Mouse (Mus musculus) MEL (cell line): ENCODE results near the gene Rpl12. TPM values are rescaled to one million over a fixed set of nuclear protein-coding genes. Genes with fewer than 3 reads are reported as not detected.

Experiments
- DNase-seq: peaks from one replicate; pipeline ENCODE4 v3.0.0; 2011; ENCODE audit warnings: low read depth, low spot score
- H3K27ac ChIP-seq: 2 replicates; pipeline ENCODE4 v1.5.1; 2012; ENCODE audit warnings: low read depth, mild to moderate bottlenecking, control low read depth, low read length, moderate library complexity; ENCODE audit not compliant: control insufficient read depth
- H3K27me3 ChIP-seq, 2 experiments: fragments of 150-350 bp in 1 of 2; sonication (generic) in 1 of 2; 2 replicates each; pipeline ENCODE4 v1.6.1; 2012; ENCODE audit warnings: low read length in 2 of 2, mild to moderate bottlenecking in 2 of 2, improper control_type of control experiment in 1 of 2, moderate library complexity in 1 of 2; ENCODE audit not compliant: insufficient read depth in 2 of 2, control insufficient read depth in 1 of 2
- H3K36me3 ChIP-seq, 2 experiments: 2 replicates each; pipeline ENCODE4 v1.6.1; 2012 to 2014; ENCODE audit warnings: low read length in 2 of 2, improper control_type of control experiment in 1 of 2, inconsistent platforms in 1 of 2, mild to moderate bottlenecking in 1 of 2; ENCODE audit not compliant: insufficient read depth in 2 of 2, control insufficient read depth in 1 of 2
- H3K4me1 ChIP-seq, 2 experiments: fragments of 150-350 bp in 1 of 2; sonication (generic) in 1 of 2; 2 replicates each; pipeline ENCODE4 v1.6.1; 2012; ENCODE audit warnings: low read length in 2 of 2, improper control_type of control experiment in 1 of 2, mild to moderate bottlenecking in 1 of 2; ENCODE audit not compliant: insufficient read depth in 2 of 2, control insufficient read depth in 1 of 2
- H3K4me3 ChIP-seq, 2 experiments: fragments of 150-350 bp in 1 of 2; sonication (generic) in 1 of 2; 2 replicates each; pipeline ENCODE4 v1.5.1; 2012; ENCODE audit warnings: low read depth in 2 of 2, low read length in 2 of 2, mild to moderate bottlenecking in 2 of 2, moderate library complexity in 2 of 2, control low read depth in 1 of 2, improper control_type of control experiment in 1 of 2; ENCODE audit not compliant: control insufficient read depth in 1 of 2, insufficient read depth in 1 of 2
- H3K79me2 ChIP-seq: 2 replicates; pipeline ENCODE4 v1.6.1; 2012; ENCODE audit warnings: mild to moderate bottlenecking, low read length, moderate library complexity; ENCODE audit not compliant: control insufficient read depth, poor library complexity, insufficient read depth
- H3K9ac ChIP-seq: 2 replicates; pipeline ENCODE4 v1.6.1; 2012; ENCODE audit warnings: low read depth, mild to moderate bottlenecking, control low read depth, low read length, moderate library complexity; ENCODE audit not compliant: control insufficient read depth, poor library complexity, severe bottlenecking
- H3K9me3 ChIP-seq: fragments of 150-350 bp; sonication (generic); replicated peaks from 2 replicates; pipeline ENCODE4 v1.6.1; 2012; ENCODE audit warnings: mild to moderate bottlenecking, low read length, improper control_type of control experiment, moderate library complexity; ENCODE audit not compliant: insufficient read depth
- BHLHE40 ChIP-seq: IDR thresholded peaks from 2 replicates; pipeline ENCODE4 v1.6.1; 2012; ENCODE audit warnings: low read depth, mild to moderate bottlenecking, inconsistent platforms, low read length, improper control_type of control experiment, borderline replicate concordance
- CHD1 ChIP-seq: IDR thresholded peaks from 2 replicates; pipeline ENCODE4 v1.6.1; 2012; ENCODE audit warnings: low read depth, mild to moderate bottlenecking, inconsistent platforms, low read length, improper control_type of control experiment
- CHD2 ChIP-seq: IDR thresholded peaks from 2 replicates; pipeline ENCODE4 v1.6.1; 2011; ENCODE audit warnings: low read length, improper control_type of control experiment
- CTCF ChIP-seq, 3 experiments: IDR thresholded peaks in 2 of 3; conservative IDR thresholded peaks in 1 of 3; 2 replicates each; pipeline ENCODE4 v1.5.1; 2011 to 2012; ENCODE audit warnings: low read length in 3 of 3, low read depth in 2 of 3, mild to moderate bottlenecking in 2 of 3, improper control_type of control experiment in 1 of 3, inconsistent platforms in 1 of 3, mixed read lengths in 1 of 3, moderate library complexity in 1 of 3; ENCODE audit not compliant: control insufficient read depth in 1 of 3, insufficient read depth in 1 of 3, poor library complexity in 1 of 3, severe bottlenecking in 1 of 3
- MAX ChIP-seq: IDR thresholded peaks from 2 replicates; pipeline ENCODE4 v1.6.1; 2011; ENCODE audit warnings: low read length, improper control_type of control experiment
- MAZ ChIP-seq: IDR thresholded peaks from 2 replicates; pipeline ENCODE4 v1.6.1; 2012; ENCODE audit warnings: low read depth, mild to moderate bottlenecking, inconsistent platforms, low read length, improper control_type of control experiment
- MEF2A ChIP-seq: IDR thresholded peaks from 2 replicates; pipeline ENCODE4 v1.6.1; 2014; ENCODE audit warnings: low read depth, mild to moderate bottlenecking, inconsistent platforms, low read length, improper control_type of control experiment; ENCODE audit not compliant: poor library complexity, insufficient replicate concordance, severe bottlenecking; ENCODE audit errors: extremely low read depth
- MXI1 ChIP-seq: IDR thresholded peaks from 2 replicates; pipeline ENCODE4 v1.6.1; 2011; ENCODE audit warnings: mild to moderate bottlenecking, low read depth, low read length, improper control_type of control experiment
- NRF1 ChIP-seq: IDR thresholded peaks from 2 replicates; pipeline ENCODE4 v1.6.1; 2014; ENCODE audit warnings: low read depth, mild to moderate bottlenecking, inconsistent platforms, low read length, improper control_type of control experiment, moderate library complexity; ENCODE audit not compliant: poor library complexity, insufficient read depth, severe bottlenecking
- POLR2AphosphoS5 ChIP-seq: IDR thresholded peaks from 2 replicates; pipeline ENCODE4 v1.6.1; 2012; ENCODE audit warnings: low read depth, borderline replicate concordance, mild to moderate bottlenecking, inconsistent platforms, low read length, moderate library complexity, mixed read lengths
- RAD21 ChIP-seq: IDR thresholded peaks from 2 replicates; pipeline ENCODE4 v1.6.1; 2011; ENCODE audit warnings: mild to moderate bottlenecking, low read depth, low read length, improper control_type of control experiment
- RCOR1 ChIP-seq: IDR thresholded peaks from 2 replicates; pipeline ENCODE4 v1.6.1; 2012; ENCODE audit warnings: low read depth, mild to moderate bottlenecking, inconsistent platforms, low read length, improper control_type of control experiment
- SIN3A ChIP-seq: IDR thresholded peaks from 2 replicates; pipeline ENCODE4 v1.6.1; 2012; ENCODE audit warnings: low read length, improper control_type of control experiment, inconsistent platforms
- SMC3 ChIP-seq: IDR thresholded peaks from 2 replicates; pipeline ENCODE4 v1.6.1; 2011; ENCODE audit warnings: low read depth, low read length, improper control_type of control experiment
- TAL1 ChIP-seq: IDR thresholded peaks from 2 replicates; pipeline ENCODE4 v1.6.1; 2012; ENCODE audit warnings: mild to moderate bottlenecking, inconsistent platforms, low read length, moderate library complexity, mixed read lengths
- TCF12 ChIP-seq: IDR thresholded peaks from 2 replicates; pipeline ENCODE4 v1.6.1; 2014; ENCODE audit warnings: low read depth, mild to moderate bottlenecking, inconsistent platforms, low read length, improper control_type of control experiment, moderate library complexity
- UBTF ChIP-seq: IDR thresholded peaks from 2 replicates; pipeline ENCODE4 v1.6.1; 2012; ENCODE audit warnings: low read depth, mild to moderate bottlenecking, inconsistent platforms, low read length, improper control_type of control experiment, moderate library complexity, borderline replicate concordance; ENCODE audit not compliant: insufficient read depth
- USF1 ChIP-seq: IDR thresholded peaks from 2 replicates; pipeline ENCODE4 v1.6.1; 2014; ENCODE audit warnings: low read depth, mild to moderate bottlenecking, inconsistent platforms, low read length, improper control_type of control experiment, moderate library complexity
- USF2 ChIP-seq, 2 experiments: IDR thresholded peaks; 2 replicates each; pipeline ENCODE4 v1.6.1; 2011 to 2012; ENCODE audit warnings: improper control_type of control experiment in 2 of 2, low read length in 2 of 2, borderline replicate concordance in 1 of 2, inconsistent platforms in 1 of 2, low read depth in 1 of 2, mild to moderate bottlenecking in 1 of 2; ENCODE audit not compliant: insufficient read depth in 1 of 2
- ZC3H11A ChIP-seq: IDR thresholded peaks from 2 replicates; pipeline ENCODE4 v1.6.1; 2012; ENCODE audit warnings: low read depth, mild to moderate bottlenecking, inconsistent platforms, low read length, improper control_type of control experiment
- ZNF384 ChIP-seq: IDR thresholded peaks from 2 replicates; pipeline ENCODE4 v1.6.1; 2012; ENCODE audit warnings: low read depth, mild to moderate bottlenecking, inconsistent platforms, low read length, improper control_type of control experiment
- polyA plus RNA-seq, 2 experiments: library from polyadenylated mRNA; stranded (reverse) in 1 of 2; unstranded in 1 of 2; fragments of >175 nt in 1 of 2; fragments of >200 nt in 1 of 2; gene quantifications; 2 replicates each; pipeline versions ENCODE4 v1.2.1 to v1.2.4; 2012; ENCODE audit warnings: low replicate concordance in 2 of 2, low read depth in 1 of 2; ENCODE audit not compliant: insufficient read length in 2 of 2, insufficient read depth in 1 of 2, missing spikeins in 1 of 2
- total RNA-seq: library from RNA; depleted of rRNA; stranded (reverse); fragments of 300-350 nt; gene quantifications from 2 replicates; pipeline ENCODE4 v1.2.3, GENCODE M21; 2012

Gene Rpl12
- total and polyA plus RNA-seq, 3 experiments, result 116 to 1,842 TPM; not detected in 1

DNA sequence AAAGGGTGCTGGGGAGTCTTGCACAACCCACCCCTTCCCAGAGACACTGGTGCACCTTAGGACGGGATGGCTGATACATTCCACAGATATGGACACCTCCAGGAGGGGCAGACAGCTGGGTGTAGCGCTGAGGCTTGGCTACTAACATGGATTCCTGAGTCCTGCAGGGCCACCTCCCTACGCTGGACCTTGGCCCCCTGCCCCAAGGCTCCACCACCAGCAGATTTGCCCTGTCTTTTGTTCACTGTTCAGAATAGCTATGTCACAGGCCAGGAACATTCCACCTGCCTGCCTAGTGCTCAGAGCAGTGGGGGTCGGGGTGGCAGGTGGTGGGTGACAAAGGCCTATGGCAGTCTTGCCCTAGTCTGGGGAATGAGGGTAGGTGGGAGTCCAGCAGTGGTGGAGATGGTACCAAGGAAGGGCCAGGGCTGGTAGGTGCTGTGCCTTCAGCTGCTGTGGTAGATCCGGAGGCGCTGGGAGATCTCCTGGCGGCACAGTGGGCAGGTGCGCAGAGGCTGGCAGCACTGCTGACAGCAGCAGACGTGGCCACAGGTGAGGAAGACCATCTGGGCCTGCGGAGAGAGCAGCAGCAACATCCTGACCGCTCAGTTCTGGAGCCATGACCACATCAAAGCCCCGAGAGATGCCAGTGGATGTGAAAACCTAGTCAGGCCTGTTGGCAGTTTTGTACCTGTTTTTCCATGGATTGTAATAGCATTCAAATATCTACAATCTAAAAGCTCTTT is 34.9 kb upstream of the Rpl12 start:
- no peak overlapping the region for H3K9ac ChIP-seq
- no peak for DNase-seq
- TF ChIP-seq ZNF384 (no peak), CHD2 (no peak), USF1 (no peak), UBTF (no peak), MEF2A (no peak), MXI1 (no peak), SIN3A (no peak), RCOR1 (no peak), TCF12 (no peak), RAD21 (no peak), CTCF (IDR thresholded peaks at IDR 0.05 in 2 of 3, conservative IDR thresholded peaks at IDR 0.05 in 1 of 3; ENCODE audit: control insufficient read depth in 1 of 3, insufficient read depth in 1 of 3, low read depth in 2 of 3, low read length in 3 of 3, poor library complexity in 1 of 3, severe bottlenecking in 1 of 3) (no peak), MAZ (no peak), SMC3 (no peak), TAL1 (no peak), CHD1 (no peak)
- no peaks in the 10 kb centered on the region for H3K4me1 ChIP-seq
- H3K27me3 ChIP-seq, result no peaks in the 10 kb centered on the region
- no peak overlapping the region for H3K4me3 ChIP-seq
- H3K79me2 ChIP-seq, result no peaks in the 10 kb centered on the region
- H3K9me3 ChIP-seq, result no peaks in the 10 kb centered on the region
- H3K27ac ChIP-seq, result no peak overlapping the region
- no peaks in the 10 kb centered on the region for H3K36me3 ChIP-seq

DNA sequence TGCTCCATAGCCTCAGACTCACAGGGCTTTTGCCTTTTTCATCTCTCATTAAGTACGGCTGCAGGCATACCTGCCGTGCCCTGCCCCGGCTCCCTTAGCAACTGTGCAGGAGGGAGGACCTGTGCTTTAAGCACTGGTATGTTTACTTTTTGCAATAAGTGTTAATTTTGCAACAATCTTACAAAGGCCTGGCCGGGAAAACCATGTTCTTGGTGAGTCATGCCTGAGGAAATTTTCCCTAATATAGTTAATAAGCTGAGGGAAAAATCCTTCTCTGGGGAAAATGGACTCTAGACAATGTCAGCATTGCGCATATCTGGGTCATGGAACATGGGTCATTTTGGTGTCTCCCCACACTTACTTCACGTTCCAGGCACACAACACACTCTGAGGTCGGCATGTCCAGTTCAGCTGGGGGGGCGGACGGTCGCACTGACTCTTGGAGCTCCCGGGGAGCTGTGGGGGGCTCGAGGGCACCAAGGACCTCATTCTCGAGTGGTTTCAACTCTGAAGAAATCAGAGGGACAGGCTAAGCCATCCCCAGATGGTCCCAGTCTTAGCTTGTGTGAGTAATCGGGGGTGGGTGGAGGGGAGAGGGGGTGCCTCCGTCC is 33.6 kb upstream of the Rpl12 start:
- no peak overlapping the region for H3K27ac ChIP-seq
- no peaks in the 10 kb centered on the region for H3K4me1 ChIP-seq
- H3K36me3 ChIP-seq, result no peaks in the 10 kb centered on the region
- DNase-seq, result no peak
- no peak for TF ChIP-seq CHD2
- TF ChIP-seq RAD21, result no peak
- no peak for TF ChIP-seq TCF12
- TF ChIP-seq MXI1, result no peak
- no peak for TF ChIP-seq NRF1
- no peak for TF ChIP-seq BHLHE40
- no peak for TF ChIP-seq USF2 (IDR thresholded peaks at IDR 0.05; ENCODE audit: borderline replicate concordance in 1 of 2, insufficient read depth in 1 of 2, low read depth in 1 of 2, low read length in 2 of 2)
- no peak for TF ChIP-seq MAX
- TF ChIP-seq CTCF (IDR thresholded peaks at IDR 0.05 in 2 of 3, conservative IDR thresholded peaks at IDR 0.05 in 1 of 3; ENCODE audit: control insufficient read depth in 1 of 3, insufficient read depth in 1 of 3, low read depth in 2 of 3, low read length in 3 of 3, poor library complexity in 1 of 3, severe bottlenecking in 1 of 3), result no peak
- TF ChIP-seq RCOR1, result no peak
- no peak for TF ChIP-seq MEF2A
- no peak for TF ChIP-seq POLR2AphosphoS5
- no peak for TF ChIP-seq ZC3H11A
- TF ChIP-seq TAL1, result no peak
- no peak for TF ChIP-seq CHD1
- no peak overlapping the region for H3K9ac ChIP-seq
- no peaks in the 10 kb centered on the region for H3K27me3 ChIP-seq
- no peaks in the 10 kb centered on the region for H3K9me3 ChIP-seq
- H3K79me2 ChIP-seq, result no peaks in the 10 kb centered on the region
- H3K4me3 ChIP-seq, result no peak overlapping the region
